Mouse (Mus musculus) cerebellum, postnatal 14 days (tissue): ENCODE results near the gene Auts2.

Experiments used
- DNase-seq, 2 experiments: peaks; one replicate each; pipeline ENCODE4 v3.0.0; 2021; ENCODE audit warnings: mixed read lengths in 2 of 2

The Auts2 gene

GRCm38 (mm10) chr5:132073677-132074359 lies 469.3 kb downstream of the Auts2 start:
- DNase-seq: peak; percentile 76 to 77

DNA sequence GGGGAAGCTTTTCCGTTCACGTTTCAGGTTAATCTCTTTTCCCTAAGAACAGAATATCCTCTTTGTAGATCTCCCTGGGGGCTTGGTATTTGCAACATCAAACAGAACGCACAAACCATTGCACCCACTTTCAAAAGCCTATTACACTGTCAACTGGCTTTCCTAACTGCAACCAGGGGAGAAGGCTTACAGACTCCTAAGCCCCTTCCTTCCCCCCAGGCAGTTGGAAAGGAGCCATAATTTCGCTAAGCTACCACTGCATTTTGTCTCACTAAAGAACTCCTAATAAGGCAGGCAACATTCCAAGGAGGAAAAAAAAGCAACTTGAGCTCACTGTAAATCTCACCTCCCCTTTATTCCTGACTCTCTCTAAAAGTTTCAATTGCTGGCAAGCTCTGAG lies 470.8 kb downstream of the Auts2 start:
- peak in 1 of 2 experiments; percentile 14 for DNase-seq

- DNase-seq: no peak
These were observed 475.1 kb downstream of the Auts2 start for GRCm38 (mm10) chr5:132067750-132068739.

DNA sequence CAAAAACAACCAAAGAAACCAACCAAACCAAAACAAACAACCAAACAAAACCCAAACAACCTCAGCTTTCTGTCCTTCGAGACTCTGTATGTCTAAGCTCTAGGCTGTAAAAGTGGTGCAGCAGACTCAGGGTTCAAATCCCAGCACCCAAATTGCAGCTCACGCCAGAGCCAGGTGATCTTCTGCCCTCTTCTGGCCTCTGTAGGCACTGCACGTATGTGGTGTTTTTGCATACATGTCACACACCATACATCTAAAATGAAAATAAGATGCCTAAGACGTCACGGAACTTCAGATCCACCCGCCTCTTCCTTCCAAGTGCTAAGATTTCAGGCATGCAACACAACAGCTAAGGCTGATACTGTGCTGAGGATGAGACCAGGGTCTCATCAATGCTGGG lies 483.0 kb downstream of the Auts2 start:
- DNase-seq: peak in 1 of 2 experiments; percentile 9

DNA sequence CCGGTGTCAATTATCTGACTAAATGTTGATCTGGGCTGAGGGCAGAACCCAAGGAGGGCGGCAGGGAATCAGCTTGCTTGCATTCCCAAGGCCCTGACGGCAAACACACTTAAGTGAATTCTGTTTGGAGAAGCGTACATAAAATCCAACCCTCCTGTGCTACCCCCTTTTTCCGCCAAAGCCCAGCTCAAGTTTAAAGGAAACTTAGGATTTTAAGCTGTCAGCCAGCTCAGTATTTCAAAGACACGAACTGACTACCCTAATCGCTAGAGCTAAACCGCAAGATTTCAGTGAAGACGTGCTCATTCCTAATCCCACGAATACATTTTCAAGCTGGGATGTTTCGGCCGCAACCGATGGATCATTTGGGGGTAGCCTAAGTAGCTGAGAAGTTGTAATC lies 490.5 kb downstream of the Auts2 start:
- no peak for DNase-seq

DNA sequence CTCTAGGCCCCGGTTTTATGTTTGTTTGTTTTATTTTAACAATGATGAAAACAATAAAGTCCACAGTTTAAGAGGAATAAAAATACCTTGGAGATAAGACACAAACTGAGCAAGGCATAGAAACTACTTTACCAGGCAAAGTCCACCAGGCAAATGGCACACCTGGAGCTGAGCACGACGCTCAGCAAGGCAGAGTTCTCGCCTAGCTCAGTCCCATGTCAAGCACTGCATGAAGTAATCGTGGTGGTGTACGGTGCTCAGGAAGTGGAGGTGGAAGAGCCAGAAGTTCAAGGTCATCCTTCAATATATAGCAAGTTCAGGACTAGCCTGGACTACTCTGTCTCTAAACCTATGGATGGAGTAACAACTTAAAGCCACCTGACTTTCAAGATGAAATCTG lies 503.6 kb downstream of the Auts2 start:
- no peak for DNase-seq

- no peak for DNase-seq
These were observed 509.4 kb downstream of the Auts2 start for GRCm38 (mm10) chr5:132033491-132034350.

- DNase-seq: no peak
These were observed 512.1 kb downstream of the Auts2 start for GRCm38 (mm10) chr5:132030941-132031531.

DNA sequence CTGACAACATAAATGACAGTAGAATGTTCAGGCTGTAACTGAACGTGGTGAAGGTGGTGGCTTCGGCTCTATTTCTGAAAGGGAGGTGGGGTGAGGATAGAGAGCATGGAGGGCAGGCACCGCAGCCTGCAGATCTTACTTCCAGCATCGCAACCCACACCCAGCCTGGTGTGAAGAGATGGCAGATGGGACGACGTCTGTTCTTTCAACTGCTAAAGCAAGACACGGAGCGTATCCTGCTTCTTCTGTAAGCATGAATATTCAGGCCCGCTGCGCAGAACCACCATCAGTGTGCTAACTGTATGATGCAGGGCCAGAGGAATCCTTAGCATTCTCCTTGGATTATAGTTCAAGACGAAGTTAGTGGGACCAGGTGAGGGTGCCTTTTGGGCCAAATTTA lies 513.5 kb downstream of the Auts2 start:
- peak; percentile 55 to 65 for DNase-seq

DNA sequence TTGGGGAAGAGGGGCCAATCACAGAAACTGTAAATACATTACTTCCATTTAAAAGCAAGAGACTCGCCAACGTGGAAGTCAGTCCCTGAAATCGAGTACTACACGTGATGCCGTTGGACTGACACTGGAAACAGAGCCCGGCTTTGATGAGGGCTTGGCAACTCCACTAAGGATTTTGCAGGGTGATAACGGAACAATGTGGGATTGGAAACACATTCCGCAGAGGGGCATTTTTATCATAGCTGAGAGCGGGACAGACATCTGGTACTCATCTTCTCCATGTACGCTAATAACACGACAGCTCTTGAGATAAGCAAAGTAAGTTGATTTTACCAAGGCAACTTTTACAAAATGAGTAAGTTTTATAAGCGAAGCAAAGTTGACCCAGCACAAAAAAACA lies 514.1 kb downstream of the Auts2 start:
- DNase-seq: no peak

DNA sequence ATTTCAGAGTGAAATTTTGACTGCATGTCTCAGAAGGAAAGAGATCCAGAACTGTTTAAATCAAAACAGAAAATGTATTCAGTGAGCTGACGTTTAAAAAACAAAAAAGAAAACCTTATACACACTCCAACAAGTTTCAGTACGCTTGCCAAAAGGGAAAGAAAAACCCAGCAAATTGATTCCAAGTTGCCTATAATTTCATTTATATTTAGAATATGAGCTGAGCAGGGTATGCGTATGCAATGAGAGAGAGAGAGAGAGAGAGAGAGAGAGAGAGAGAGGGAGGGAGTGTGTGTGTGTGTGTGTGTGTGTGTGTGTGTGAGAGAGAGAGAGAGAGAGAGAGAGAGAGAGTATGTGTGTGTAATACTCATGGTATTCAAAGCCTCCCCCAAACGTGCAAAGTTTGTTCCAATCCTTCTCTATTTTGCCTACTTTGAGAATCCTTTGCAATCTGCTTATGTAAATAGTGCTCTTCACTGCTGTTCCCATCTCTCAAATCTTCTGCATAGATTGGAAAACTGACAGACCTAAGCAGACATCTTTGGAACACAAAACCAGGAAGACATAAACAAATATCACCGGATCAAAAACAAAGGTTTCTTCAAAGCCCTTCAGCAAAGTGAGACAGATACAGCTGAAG lies 515.2 kb downstream of the Auts2 start:
- DNase-seq: no peak

DNA sequence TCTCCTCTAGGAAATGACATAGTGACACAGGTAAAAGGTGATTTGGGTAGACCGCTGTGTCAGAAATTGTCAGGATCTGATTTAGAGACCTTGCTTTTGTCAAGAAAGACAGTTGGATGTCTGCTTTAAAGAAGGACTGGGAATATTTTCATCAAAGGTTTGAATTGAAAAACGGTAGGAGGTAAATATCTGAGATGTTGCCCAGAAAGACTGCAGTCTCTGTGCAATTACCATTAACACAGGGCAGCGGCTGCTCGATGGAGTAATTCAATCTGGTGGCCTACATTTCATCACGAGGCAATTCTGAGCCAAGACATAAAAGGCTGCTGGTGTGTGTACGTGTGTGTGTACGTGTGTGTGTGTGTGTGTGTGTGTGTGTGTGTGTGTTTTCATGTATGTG lies 529.8 kb downstream of the Auts2 start:
- DNase-seq: no peak

GRCm38 (mm10) chr5:132011795-132012194 lies 531.3 kb downstream of the Auts2 start:
- peak; percentile 71 to 83 for DNase-seq

DNA sequence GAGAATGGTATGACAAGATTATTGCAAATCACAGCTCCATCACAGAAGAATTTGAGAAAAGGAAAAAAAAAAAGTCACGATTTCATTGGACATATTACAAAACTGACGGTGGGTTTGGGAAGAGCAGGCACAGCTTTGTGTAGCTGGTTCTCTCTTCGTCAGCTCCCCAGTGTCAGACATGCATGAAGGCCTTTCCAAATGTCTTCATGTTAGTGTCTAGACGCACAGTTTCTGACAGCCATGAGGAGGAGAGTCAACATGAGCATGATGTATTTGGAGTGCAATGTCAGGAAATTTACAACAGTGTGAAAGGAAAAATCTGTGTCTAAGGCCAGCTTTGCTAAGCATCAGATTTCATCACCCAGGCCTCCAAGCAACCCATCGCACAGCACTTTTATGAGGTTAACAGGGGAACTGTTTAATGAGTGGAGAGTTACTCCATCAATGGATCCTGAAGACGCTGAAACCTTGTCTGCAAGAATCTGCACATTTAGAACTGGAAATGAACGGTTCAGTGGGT lies 534.4 kb downstream of the Auts2 start:
- DNase-seq: no peak

DNA sequence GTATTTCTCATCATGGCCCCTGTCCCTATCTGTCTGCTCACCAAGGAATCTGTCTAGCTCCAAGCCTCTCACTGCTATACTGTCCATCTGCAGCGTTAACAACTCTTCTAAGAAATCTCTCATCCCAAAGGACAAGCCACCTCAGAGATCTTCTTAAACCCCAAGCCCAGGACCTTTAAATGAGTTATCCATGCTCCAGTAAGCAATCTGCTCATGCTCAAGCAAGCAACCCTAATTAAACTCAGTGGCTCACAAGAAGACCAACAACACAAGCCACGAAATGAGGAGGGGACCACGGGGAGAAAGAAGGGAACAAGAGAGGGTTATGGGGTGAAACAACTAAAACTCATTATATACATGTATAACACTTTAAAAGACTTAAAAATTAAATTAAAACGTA lies 535.2 kb downstream of the Auts2 start:
- DNase-seq: no peak

DNA sequence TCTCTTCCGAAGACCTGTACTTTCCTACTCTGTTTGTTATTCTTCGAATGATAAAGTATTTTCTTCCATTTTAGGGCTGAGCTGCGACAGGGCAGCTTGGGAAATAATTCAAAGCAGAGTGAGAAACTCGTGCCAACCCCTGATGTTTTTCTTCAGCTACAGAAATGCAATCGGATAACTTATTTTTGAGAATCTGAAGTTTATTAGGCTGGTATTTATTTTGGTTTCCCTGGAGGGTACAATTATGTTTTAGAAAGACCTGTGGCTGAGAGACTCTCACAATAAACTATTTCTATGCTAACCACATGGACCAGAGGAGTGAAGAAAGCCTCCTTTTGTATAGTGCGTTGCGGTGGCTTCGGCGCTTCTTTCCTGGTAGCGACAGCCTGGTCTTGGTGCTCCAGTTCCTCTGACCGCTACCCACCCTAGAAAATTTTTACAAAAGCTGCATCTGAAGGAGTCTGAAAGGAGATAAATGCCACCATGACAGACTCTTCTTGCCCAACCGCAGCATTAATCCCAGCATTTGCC lies 550.4 kb downstream of the Auts2 start:
- DNase-seq: no peak

DNA sequence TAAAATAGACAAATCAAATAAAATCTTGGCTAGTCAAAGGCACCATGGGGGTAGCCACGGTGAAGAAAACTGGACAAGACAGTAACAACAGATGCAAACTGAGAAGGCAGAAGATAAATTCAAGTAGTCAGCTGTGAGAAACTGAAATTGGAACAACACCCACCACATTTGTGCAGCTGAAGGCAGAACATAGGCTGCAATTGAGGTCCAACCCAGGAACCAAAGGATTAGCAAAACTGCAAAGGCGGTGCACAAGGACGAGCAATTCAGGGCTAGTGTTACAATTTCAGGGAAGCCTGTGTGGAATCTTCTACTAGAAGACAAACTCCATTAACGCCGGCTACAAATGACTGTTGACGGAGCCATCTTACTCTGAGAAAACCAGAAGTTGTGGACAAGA lies 550.9 kb downstream of the Auts2 start:
- DNase-seq: no peak

GRCm38 (mm10) chr5:131990532-131990931 lies 552.6 kb downstream of the Auts2 start:
- DNase-seq: no peak

DNA sequence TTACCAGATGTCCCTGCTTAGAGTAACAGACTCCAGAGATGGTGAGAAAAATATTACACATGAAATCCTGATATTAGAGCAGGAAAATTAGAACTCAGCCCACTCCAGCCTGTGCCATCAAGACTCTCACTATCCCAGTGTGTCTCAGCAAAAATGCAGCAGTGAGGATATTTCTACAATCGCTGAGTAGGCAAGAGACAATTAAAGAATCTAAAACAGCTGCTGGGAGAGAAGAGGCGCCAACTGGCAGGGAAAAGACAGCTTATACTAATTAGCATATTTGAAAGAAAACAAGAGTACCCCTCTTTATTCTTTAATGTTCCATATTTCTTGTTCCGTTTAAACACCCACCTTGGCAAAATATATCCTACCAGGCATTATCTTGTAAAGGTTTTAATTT lies 561.7 kb downstream of the Auts2 start:
- DNase-seq: no peak

DNA sequence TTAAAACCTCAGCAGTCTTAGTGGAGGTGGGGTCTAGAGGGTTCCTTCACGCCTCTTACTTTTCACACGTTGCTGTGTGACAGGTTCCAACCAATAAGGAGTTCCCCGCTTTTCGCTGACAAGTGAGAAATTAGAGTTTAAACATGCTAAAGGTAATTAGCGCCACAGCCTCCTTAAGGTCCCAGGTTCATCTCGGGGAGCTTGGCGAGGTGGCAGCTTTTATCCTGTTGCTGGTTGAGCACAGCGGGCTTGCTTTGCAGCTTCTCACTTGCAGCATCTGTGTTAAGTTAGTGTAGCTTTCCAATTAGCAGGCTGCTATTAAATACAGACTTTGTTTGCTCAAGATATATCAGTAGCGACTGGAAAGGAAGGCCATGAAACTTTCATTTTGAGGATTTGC lies 564.2 kb downstream of the Auts2 start:
- no peak for DNase-seq

DNA sequence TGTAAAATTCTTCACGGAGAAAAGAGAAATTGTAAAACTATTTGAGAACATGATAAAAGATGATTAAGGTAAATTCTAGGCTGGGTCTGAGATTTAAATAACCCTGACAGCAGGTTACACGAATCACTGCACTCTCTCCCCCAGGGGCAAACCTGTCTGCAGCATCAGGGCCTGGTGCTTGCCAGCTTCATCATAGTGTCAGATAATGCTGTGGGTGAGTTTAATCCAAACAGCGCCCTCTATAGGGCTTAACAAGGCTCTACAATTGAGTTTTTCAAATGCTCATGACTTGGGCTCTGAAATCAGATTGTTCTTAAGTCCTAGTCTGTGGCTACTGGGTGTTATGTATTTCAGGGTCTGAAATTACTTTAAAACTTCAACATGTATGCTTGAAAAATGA lies 565.6 kb downstream of the Auts2 start:
- DNase-seq: no peak

DNA sequence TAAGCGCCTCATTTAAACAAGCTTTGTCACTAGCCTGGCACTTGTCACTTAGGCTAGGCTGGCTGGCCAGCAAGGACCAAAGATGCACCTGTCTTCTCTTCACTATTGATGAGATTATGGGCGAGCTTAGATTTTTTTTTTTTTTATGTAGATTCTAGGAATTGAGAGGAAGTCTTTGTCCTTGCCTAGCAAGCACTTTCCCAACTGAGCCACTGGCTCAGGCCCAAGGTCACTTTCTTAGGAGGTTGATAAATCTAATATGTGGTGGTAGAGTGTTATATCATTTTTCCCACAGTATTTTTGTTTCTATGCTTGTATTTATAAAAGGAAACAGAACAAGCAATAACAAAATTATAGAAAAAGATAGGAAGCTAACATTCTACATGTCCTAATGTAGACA lies 571.2 kb downstream of the Auts2 start:
- DNase-seq: no peak
